Mouse (Mus musculus) effector memory CD4-positive, alpha-beta T cell, adult 7 months (primary cell): Measurements from ENCODE around the gene Gm38394. TPM values are rescaled to one million over a fixed set of nuclear protein-coding genes. Genes with fewer than 3 reads are reported as not detected.

Experiments used
- polyA plus RNA-seq: library from polyadenylated mRNA; unstranded; fragments of 100-300 nt; shearing (Covaris generic); gene quantifications from one replicate; pipeline ENCODE4 v1.2.1, GENCODE M21; 2017

The Gm38394 gene
- polyA plus RNA-seq: 2.8 TPM

GRCm38 (mm10) chr1:133661203-133661933 lies at the start of gene Gm38394:
Gene Gm38394, minus strand, starts transcription at chr1:133661318.

GRCm38 (mm10) chr1:133689897-133690296 lies 28.8 kb upstream of the Gm38394 start, which contains the start of gene Lax1:
Gene Lax1, minus strand, starts transcription at chr1:133690108.

GRCm38 (mm10) chr1:133660466-133661202 lies 484 bp downstream of the Gm38394 start, which contains the start of gene Zbed6:
Gene Zbed6, minus strand, starts transcription at chr1:133660885.

GRCm38 (mm10) chr1:133609771-133610502 lies 51.2 kb downstream of the Gm38394 start, which contains the start of gene Snrpe:
Gene Snrpe, minus strand, starts transcription at chr1:133610291.

Other genes with a start within 250 kb of the Gm38394 start
- gene Sox13, start 236.9 kb downstream of the Gm38394 start, polyA plus RNA-seq: not detected
- gene Snrpe, start 51.0 kb downstream of the Gm38394 start, polyA plus RNA-seq: 198 TPM
- not detected for gene Zbed6, start 433 bp downstream of the Gm38394 start, polyA plus RNA-seq
- 101 TPM for gene Lax1, start 28.8 kb upstream of the Gm38394 start, polyA plus RNA-seq
- 9.1 TPM for gene Atp2b4, start 139.7 kb upstream of the Gm38394 start, polyA plus RNA-seq
- not detected for gene Optc, start 246.7 kb upstream of the Gm38394 start, polyA plus RNA-seq